Mouse (Mus musculus): ENCODE results near the gene Kif26a. TPM values are rescaled to one million over a fixed set of nuclear protein-coding genes. Genes with fewer than 3 reads are reported as not detected.

Gene Kif26a
- polyA plus RNA-seq, 1 experiment: not detected

GRCm38 (mm10) chr12:112181921-112182608 is 36.1 kb downstream of the Kif26a start:
- H3K4me3 ChIP-seq (ENCODE audit: insufficient read depth, low read length): no peak overlapping the region
- TF ChIP-seq POLR2A (IDR thresholded peaks at IDR 0.05; ENCODE audit: borderline replicate concordance, low read depth, low read length) (no peak), CTCF (IDR thresholded peaks at IDR 0.05; ENCODE audit: low read depth, low read length) (no peak)
- no peak overlapping the region for H3K27ac ChIP-seq (ENCODE audit: insufficient read depth, low read depth, low read length)
- no peaks in the 10 kb centered on the region for H3K4me1 ChIP-seq (ENCODE audit: control insufficient read depth, insufficient read depth, low read length)

GRCm38 (mm10) chr12:112182609-112182955 is 36.6 kb downstream of the Kif26a start:
- H3K4me3 ChIP-seq (ENCODE audit: insufficient read depth, low read length): no peak overlapping the region
- TF ChIP-seq POLR2A (IDR thresholded peaks at IDR 0.05; ENCODE audit: borderline replicate concordance, low read depth, low read length) (no peak), CTCF (IDR thresholded peaks at IDR 0.05; ENCODE audit: low read depth, low read length) (no peak)
- H3K27ac ChIP-seq (ENCODE audit: insufficient read depth, low read depth, low read length): no peak overlapping the region
- H3K4me1 ChIP-seq (ENCODE audit: control insufficient read depth, insufficient read depth, low read length): no peaks in the 10 kb centered on the region

- Histone ChIP-seq H3K4me3 (ENCODE audit: insufficient read depth, low read length) (no peak overlapping the region), H3K4me1 (ENCODE audit: control insufficient read depth, insufficient read depth, low read length) (no peaks in the 10 kb centered on the region), H3K27ac (ENCODE audit: insufficient read depth, low read depth, low read length) (no peak overlapping the region)
- no peak for TF ChIP-seq CTCF (IDR thresholded peaks at IDR 0.05; ENCODE audit: low read depth, low read length)
- no peak for TF ChIP-seq POLR2A (IDR thresholded peaks at IDR 0.05; ENCODE audit: borderline replicate concordance, low read depth, low read length)
Measured at GRCm38 (mm10) chr12:112183675-112184074, 37.7 kb downstream of the Kif26a start.

- no peaks in the 10 kb centered on the region for H3K4me1 ChIP-seq (ENCODE audit: control insufficient read depth, insufficient read depth, low read length)
- no peak overlapping the region for H3K4me3 ChIP-seq (ENCODE audit: insufficient read depth, low read length)
- no peak overlapping the region for H3K27ac ChIP-seq (ENCODE audit: insufficient read depth, low read depth, low read length)
Measured at GRCm38 (mm10) chr12:112184390-112184789, 38.4 kb downstream of the Kif26a start.

GRCm38 (mm10) chr12:112186899-112187298 is 40.9 kb downstream of the Kif26a start:
- Histone ChIP-seq H3K4me3 (ENCODE audit: insufficient read depth, low read length) (no peak overlapping the region), H3K27ac (ENCODE audit: insufficient read depth, low read depth, low read length) (no peak overlapping the region), H3K4me1 (ENCODE audit: control insufficient read depth, insufficient read depth, low read length) (no peaks in the 10 kb centered on the region)
- no peak for TF ChIP-seq POLR2A (IDR thresholded peaks at IDR 0.05; ENCODE audit: borderline replicate concordance, low read depth, low read length)
- no peak for TF ChIP-seq CTCF (IDR thresholded peaks at IDR 0.05; ENCODE audit: low read depth, low read length)

More at GRCm38 (mm10) chr12:112184390-112184789, 38.4 kb downstream of the Kif26a start:
- TF ChIP-seq POLR2A (IDR thresholded peaks at IDR 0.05; ENCODE audit: borderline replicate concordance, low read depth, low read length): no peak
- no peak for TF ChIP-seq CTCF (IDR thresholded peaks at IDR 0.05; ENCODE audit: low read depth, low read length)

GRCm38 (mm10) chr12:112191753-112192152 is 45.7 kb downstream of the Kif26a start:
- no peak for TF ChIP-seq CTCF (IDR thresholded peaks at IDR 0.05; ENCODE audit: low read depth, low read length)
- TF ChIP-seq POLR2A (IDR thresholded peaks at IDR 0.05; ENCODE audit: borderline replicate concordance, low read depth, low read length): no peak
- no peak overlapping the region for H3K4me3 ChIP-seq (ENCODE audit: insufficient read depth, low read length)
- no peak overlapping the region for H3K27ac ChIP-seq (ENCODE audit: insufficient read depth, low read depth, low read length)
- H3K4me1 ChIP-seq (ENCODE audit: control insufficient read depth, insufficient read depth, low read length): no peaks in the 10 kb centered on the region

GRCm38 (mm10) chr12:112195019-112195418 is 49.0 kb downstream of the Kif26a start:
- TF ChIP-seq POLR2A (IDR thresholded peaks at IDR 0.05; ENCODE audit: borderline replicate concordance, low read depth, low read length): no peak
- TF ChIP-seq CTCF (IDR thresholded peaks at IDR 0.05; ENCODE audit: low read depth, low read length): no peak
- Histone ChIP-seq H3K27ac (ENCODE audit: insufficient read depth, low read depth, low read length) (no peak overlapping the region), H3K4me3 (ENCODE audit: insufficient read depth, low read length) (no peak overlapping the region), H3K4me1 (ENCODE audit: control insufficient read depth, insufficient read depth, low read length) (no peaks in the 10 kb centered on the region)

- Histone ChIP-seq H3K4me3 (ENCODE audit: insufficient read depth, low read length) (no peak overlapping the region), H3K27ac (ENCODE audit: insufficient read depth, low read depth, low read length) (no peak overlapping the region), H3K4me1 (ENCODE audit: control insufficient read depth, insufficient read depth, low read length) (no peaks in the 10 kb centered on the region)
- TF ChIP-seq POLR2A (IDR thresholded peaks at IDR 0.05; ENCODE audit: borderline replicate concordance, low read depth, low read length): no peak
- no peak for TF ChIP-seq CTCF (IDR thresholded peaks at IDR 0.05; ENCODE audit: low read depth, low read length)
Measured at GRCm38 (mm10) chr12:112196562-112196961, 50.6 kb downstream of the Kif26a start.

- no peak overlapping the region for H3K27ac ChIP-seq (ENCODE audit: insufficient read depth, low read depth, low read length)
- TF ChIP-seq CTCF (IDR thresholded peaks at IDR 0.05; ENCODE audit: low read depth, low read length) (no peak), POLR2A (IDR thresholded peaks at IDR 0.05; ENCODE audit: borderline replicate concordance, low read depth, low read length) (no peak)
- H3K4me1 ChIP-seq (ENCODE audit: control insufficient read depth, insufficient read depth, low read length): no peaks in the 10 kb centered on the region
- no peak overlapping the region for H3K4me3 ChIP-seq (ENCODE audit: insufficient read depth, low read length)
Measured at GRCm38 (mm10) chr12:112199363-112199762, 53.4 kb downstream of the Kif26a start.

- Histone ChIP-seq H3K27ac (ENCODE audit: insufficient read depth, low read depth, low read length) (no peak overlapping the region), H3K4me1 (ENCODE audit: control insufficient read depth, insufficient read depth, low read length) (no peaks in the 10 kb centered on the region), H3K4me3 (ENCODE audit: insufficient read depth, low read length) (no peak overlapping the region)
- TF ChIP-seq CTCF (IDR thresholded peaks at IDR 0.05; ENCODE audit: low read depth, low read length): no peak
- no peak for TF ChIP-seq POLR2A (IDR thresholded peaks at IDR 0.05; ENCODE audit: borderline replicate concordance, low read depth, low read length)
Measured at GRCm38 (mm10) chr12:112200045-112200444, 54.0 kb downstream of the Kif26a start.
